Mouse (Mus musculus): ENCODE data around the gene Naif1.

- peak; percentile 54 for TF ChIP-seq POLR2A (IDR thresholded peaks at IDR 0.05; ENCODE audit: insufficient read depth, low read depth, low read length)
- peak; percentile 51; the same call in 1 of the 2 replicates for TF ChIP-seq EP300 (IDR thresholded peaks at IDR 0.05; ENCODE audit: insufficient read depth, low read depth, low read length)
- TF ChIP-seq CTCF (IDR thresholded peaks at IDR 0.05), result no peak
Measured at GRCm38 (mm10) chr2:32451870-32452372, 1.7 kb downstream of the Naif1 start.

All from heart, adult 2 months (tissue).